Mouse (Mus musculus) cerebral cortex, adult 2 months (tissue): ENCODE results near the gene Klhdc1.

Experiments used
- WGBS: fragments of 180-500 bp; shearing (Covaris S2); methylation state at CpG from one replicate; pipeline ENCODE4 v1.1.7; 2018; 5-methylcytosine and 5-hydroxymethylcytosine counted together

Gene Klhdc1

GRCm38 (mm10) chr12:69296511-69297410 lies 55.8 kb downstream of the Klhdc1 start, which contains the start of gene Klhdc2:
Klhdc2 (plus strand) TSS chr12:69296681.
- under 1% methylated on average over 98 of the region's 98 CpGs for WGBS

DNA sequence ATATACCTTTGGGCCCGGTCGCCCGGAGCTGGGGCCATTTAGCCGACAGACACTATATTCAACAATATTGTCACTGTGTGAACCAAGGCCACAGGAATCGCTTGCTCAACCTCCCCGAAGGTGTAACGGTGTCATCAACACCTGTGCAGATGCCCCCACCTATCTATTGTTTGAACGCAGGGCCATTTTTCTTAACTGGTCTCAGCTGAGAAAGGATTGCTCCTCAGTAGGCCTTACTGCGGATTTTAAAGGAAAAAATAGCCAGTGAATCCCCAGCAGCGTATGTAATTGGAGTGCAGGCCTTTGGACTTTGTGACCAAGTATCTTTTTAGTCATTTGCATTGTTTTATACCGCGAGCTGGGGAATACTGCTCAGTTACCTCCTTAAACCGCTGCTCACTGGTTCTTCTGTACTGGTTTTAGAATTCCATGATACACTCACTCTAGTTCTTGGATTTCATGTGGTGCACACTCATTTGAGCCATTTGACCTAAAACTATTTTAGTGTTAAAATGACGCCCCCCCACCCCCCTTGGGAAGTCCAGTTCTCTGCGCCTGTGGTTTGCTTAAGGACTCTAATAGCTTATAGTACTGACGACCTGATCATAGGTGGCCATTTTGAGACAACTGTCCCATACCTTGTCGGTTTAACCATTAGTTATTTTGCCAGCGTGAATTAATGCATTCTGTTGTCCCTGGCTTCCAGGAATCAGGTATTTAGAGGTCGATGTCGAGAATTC lies 56.6 kb downstream of the Klhdc1 start:
- 19% methylated on average over 20 of the region's 20 CpGs for WGBS

GRCm38 (mm10) chr12:69298281-69298680 lies 57.3 kb downstream of the Klhdc1 start:
- WGBS = 86% methylated on average over 4 of the region's 4 CpGs

- WGBS = 58% methylated on average over 12 of the region's 12 CpGs
These were observed 58.3 kb downstream of the Klhdc1 start for GRCm38 (mm10) chr12:69299231-69299630.

DNA sequence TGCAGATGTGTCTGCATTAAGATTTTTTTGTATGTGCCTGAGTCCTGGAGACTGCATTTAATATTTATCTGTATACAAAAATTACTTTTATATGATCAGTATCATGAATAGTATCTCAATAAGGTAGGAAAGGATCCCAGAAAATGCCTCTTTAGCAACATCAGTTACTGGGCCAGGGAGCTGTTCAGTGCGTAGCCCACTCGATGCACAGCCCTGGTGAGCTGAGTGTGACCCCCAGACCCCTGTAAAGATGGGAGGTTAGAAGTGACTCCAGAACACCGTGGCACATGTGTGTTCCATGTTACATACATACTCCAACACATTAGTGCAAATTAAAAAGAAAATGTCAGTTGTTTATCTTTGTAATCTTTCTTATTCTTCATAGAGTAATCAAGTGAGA lies 58.9 kb downstream of the Klhdc1 start:
- 88% methylated on average over 3 of the region's 3 CpGs for WGBS

DNA sequence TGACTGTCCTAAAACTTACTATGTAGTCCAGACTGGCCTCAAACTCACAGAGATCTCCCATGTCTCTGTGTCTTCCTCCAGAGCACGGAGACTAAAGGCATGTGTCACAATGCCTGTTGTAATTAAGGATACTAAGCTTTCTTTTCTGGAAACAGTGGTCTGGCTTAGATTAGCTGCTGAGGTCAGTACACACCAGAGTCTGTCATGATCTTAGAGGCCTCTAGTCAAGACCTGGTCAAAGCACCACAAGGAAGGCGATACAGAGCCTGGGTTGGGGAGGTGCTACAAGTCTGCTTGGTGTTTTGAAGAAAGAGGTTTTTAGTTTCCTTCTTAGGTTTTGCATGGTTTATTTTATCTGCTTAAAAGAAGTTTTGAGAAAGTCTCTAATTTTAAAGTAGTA lies 59.4 kb downstream of the Klhdc1 start:
- 85% methylated on average over 2 of the region's 2 CpGs for WGBS

DNA sequence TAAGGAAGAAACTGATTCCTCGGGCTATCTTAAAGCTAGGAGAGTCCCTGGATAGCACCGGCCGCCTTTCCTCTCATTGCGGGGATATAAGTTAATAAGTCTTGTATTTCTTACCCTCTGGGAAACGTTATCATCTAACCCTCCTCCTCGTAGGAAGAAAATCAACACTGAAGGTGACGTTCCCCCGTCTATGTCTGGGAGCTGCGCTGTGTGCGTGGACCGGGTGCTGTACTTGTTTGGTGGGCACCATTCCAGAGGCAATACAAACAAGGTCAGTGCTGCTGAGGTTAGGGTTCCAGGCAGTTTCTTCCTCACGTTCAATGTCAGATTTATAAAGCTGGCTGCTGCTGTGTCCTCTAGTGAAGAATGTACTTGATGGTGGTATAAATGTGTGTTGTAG lies 61.2 kb downstream of the Klhdc1 start:
- 95% methylated on average over 12 of the region's 12 CpGs for WGBS

- WGBS = 87% methylated on average over 2 of the region's 2 CpGs
These were observed 63.1 kb downstream of the Klhdc1 start for GRCm38 (mm10) chr12:69304051-69304450.

DNA sequence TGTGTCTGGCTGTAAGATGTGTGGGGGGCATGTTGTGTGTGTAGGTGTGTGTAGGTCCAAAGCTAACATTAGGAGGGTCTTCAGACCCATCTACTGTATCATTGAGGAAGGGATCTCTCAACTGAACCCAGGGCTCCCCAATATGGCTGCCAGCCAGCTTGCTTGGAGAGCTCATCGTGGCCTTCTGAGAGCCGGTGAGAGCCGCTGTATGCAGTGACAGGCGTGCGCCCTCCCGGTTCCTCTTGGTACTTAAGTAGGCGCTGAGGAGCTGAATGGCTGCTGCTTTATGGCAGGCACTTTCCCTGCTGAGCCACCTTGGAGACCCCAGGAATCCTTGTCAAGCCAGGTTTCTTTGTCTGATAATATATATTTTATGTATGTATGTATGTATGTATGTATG lies 65.4 kb downstream of the Klhdc1 start:
- 89% methylated on average over 7 of the region's 7 CpGs for WGBS

GRCm38 (mm10) chr12:69309659-69310058 lies 68.7 kb downstream of the Klhdc1 start:
- 93% methylated on average over 4 of the region's 4 CpGs for WGBS

- 91% methylated on average over 3 of the region's 3 CpGs for WGBS
These were observed 90.2 kb downstream of the Klhdc1 start for GRCm38 (mm10) chr12:69331187-69331586.

DNA sequence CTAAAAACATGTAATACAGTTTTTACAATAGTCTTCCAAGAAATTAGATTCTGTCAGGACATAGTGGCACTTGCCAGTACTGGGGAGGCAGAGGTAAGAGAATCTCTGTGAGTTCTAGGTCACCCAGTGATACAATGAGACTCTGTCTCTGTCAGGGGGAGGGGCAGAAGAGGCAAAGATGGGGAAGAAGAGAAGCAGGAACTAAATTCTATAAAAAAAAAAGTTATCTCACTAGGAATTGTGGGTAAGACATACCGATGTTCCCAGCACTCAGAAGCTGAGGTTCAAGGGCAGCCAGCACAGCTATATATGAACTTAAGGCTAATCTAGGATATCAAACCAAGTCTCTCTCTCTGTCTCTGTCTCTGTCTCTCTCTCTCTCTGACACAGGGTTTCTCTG lies 91.2 kb downstream of the Klhdc1 start:
- WGBS = 82% methylated on average over 1 of the region's 1 CpGs

DNA sequence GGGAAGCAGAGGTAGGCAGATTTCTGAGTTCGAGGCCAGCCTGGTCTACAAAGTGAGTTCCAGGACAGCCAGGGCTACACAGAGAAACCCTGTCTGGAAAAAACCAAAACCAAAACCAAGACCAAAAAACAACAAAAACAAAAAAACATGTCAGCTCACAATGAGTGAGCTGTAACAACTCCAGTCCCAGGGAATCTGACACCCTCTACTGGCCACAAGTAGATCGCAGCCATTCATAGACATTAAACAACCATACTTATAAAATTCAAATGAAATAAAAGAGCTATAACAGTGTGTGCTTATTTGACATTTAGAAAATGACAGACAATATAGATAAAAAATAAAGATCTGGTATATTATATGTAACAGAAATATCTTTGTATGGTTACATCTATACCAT lies 92.6 kb downstream of the Klhdc1 start:
- WGBS = 85% methylated on average over 2 of the region's 2 CpGs
